Mouse (Mus musculus): ENCODE results near the gene Ccn5.

- TF ChIP-seq CTCF (IDR thresholded peaks at IDR 0.05; ENCODE audit: borderline replicate concordance, control insufficient read depth, extremely low read depth, insufficient read depth, low read length, poor library complexity), result no peak
- no peak for TF ChIP-seq POLR2A (IDR thresholded peaks at IDR 0.05; ENCODE audit: control insufficient read depth, extremely low read depth, insufficient read depth, low read length, poor library complexity)
Observed at GRCm38 (mm10) chr2:163803838-163804237, 16.8 kb upstream of the Ccn5 start.

All from thymus, adult 2 months (tissue).